Mouse (Mus musculus) lung, embryonic 14.5 days (tissue): ENCODE data around the gene Rimbp2. TPM values are rescaled to one million over a fixed set of nuclear protein-coding genes. Genes with fewer than 3 reads are reported as not detected.

ENCODE experiments used
- ATAC-seq: fragments of 200-750 bp; cut with Nextera tagmentation; 2 replicates; pipeline ENCODE4 v1.8.0; 2017; ENCODE audit warnings: mild to moderate bottlenecking, moderate TSS enrichment, moderate library complexity; ENCODE audit not compliant: insufficient read depth
- DNase-seq: peaks from one replicate; pipeline ENCODE4 v3.0.0-alpha.2; 2015
- H3K27ac ChIP-seq: fragments of 300-500 bp; sonication (generic); 2 replicates; pipeline ENCODE4 v1.5.1; 2014; ENCODE audit warnings: low read depth, mild to moderate bottlenecking, moderate library complexity
- H3K27me3 ChIP-seq: fragments of 300-500 bp; sonication (generic); 2 replicates; pipeline ENCODE4 v1.6.1; 2014; ENCODE audit warnings: low read length, control low read depth; ENCODE audit not compliant: insufficient read depth
- H3K36me3 ChIP-seq: fragments of 300-500 bp; sonication (generic); 2 replicates; pipeline ENCODE4 v1.6.1; 2014; ENCODE audit warnings: control low read depth; ENCODE audit not compliant: insufficient read depth
- H3K4me1 ChIP-seq: fragments of 300-500 bp; sonication (generic); 2 replicates; pipeline ENCODE4 v1.6.1; 2014; ENCODE audit warnings: antibody characterized with exemption, control low read depth; ENCODE audit not compliant: insufficient read depth
- H3K4me2 ChIP-seq: fragments of 300-500 bp; sonication (generic); 2 replicates; pipeline ENCODE4 v1.6.1; 2014; ENCODE audit warnings: mild to moderate bottlenecking
- H3K4me3 ChIP-seq: fragments of 300-500 bp; sonication (generic); 2 replicates; pipeline ENCODE4 v1.5.1; 2014; ENCODE audit warnings: low read depth, low read length
- H3K9ac ChIP-seq: fragments of 300-500 bp; sonication (generic); 2 replicates; pipeline ENCODE4 v1.6.1; 2014
- H3K9me3 ChIP-seq: fragments of 300-500 bp; sonication (generic); 2 replicates; pipeline ENCODE4 v1.6.1; 2016; ENCODE audit warnings: low read depth, low read length, control low read depth
- CTCF ChIP-seq: IDR thresholded peaks from 2 replicates; pipeline ENCODE4 v1.5.1; 2016; ENCODE audit warnings: antibody characterized with exemption, low read depth
- WGBS: fragments of 180-500 bp; shearing (Covaris S2); extraction: QIAGEN DNeasy Blood & Tissue Kit; methylation state at CpG from one replicate; pipeline ENCODE4 v1.1.7; 2014; 5-methylcytosine and 5-hydroxymethylcytosine counted together
- polyA plus RNA-seq: library from polyadenylated mRNA; unstranded; fragments of >200 nt; fragmentation: Nextera tagmentation; extraction: Ambion mirVana; gene quantifications from 2 replicates; pipeline ENCODE4 v1.2.1, GENCODE M21; 2014

Rimbp2 gene
- polyA plus RNA-seq, 1 experiment from 2014 or later, result not detected

- no peak overlapping the region for H3K4me2 ChIP-seq
- no peak overlapping the region for H3K27ac ChIP-seq
- DNase-seq (peak; percentile 11), ATAC-seq (no peak)
- no peaks in the 10 kb centered on the region for H3K36me3 ChIP-seq
- 64% methylated on average over 9 of the region's 9 CpGs for WGBS
- no peaks in the 10 kb centered on the region for H3K9me3 ChIP-seq
- H3K9ac ChIP-seq, result no peak overlapping the region
- no peak; the same call in 1 of the 2 replicates for TF ChIP-seq CTCF
- H3K4me3 ChIP-seq, result no peak overlapping the region
- H3K4me1 ChIP-seq, result no peaks in the 10 kb centered on the region
- no peaks in the 10 kb centered on the region for H3K27me3 ChIP-seq
Measured at GRCm38 (mm10) chr5:128808547-128809182, 144.6 kb downstream of the Rimbp2 start.

- no peak overlapping the region for H3K27ac ChIP-seq
- H3K4me1 ChIP-seq, result no peaks in the 10 kb centered on the region
- H3K9me3 ChIP-seq, result no peaks in the 10 kb centered on the region
- DNase-seq (no peak), ATAC-seq (no peak)
- H3K9ac ChIP-seq, result no peak overlapping the region
- H3K4me3 ChIP-seq, result no peak overlapping the region
- no peak for TF ChIP-seq CTCF
- no peaks in the 10 kb centered on the region for H3K27me3 ChIP-seq
- H3K36me3 ChIP-seq, result no peaks in the 10 kb centered on the region
- H3K4me2 ChIP-seq, result no peak overlapping the region
- WGBS, result 75% methylated on average over 9 of the region's 9 CpGs
Measured at GRCm38 (mm10) chr5:128807408-128807807, 145.9 kb downstream of the Rimbp2 start.

GRCm38 (mm10) chr5:128806296-128806998, 146.8 kb downstream of the Rimbp2 start:
- H3K9me3 ChIP-seq, result no peaks in the 10 kb centered on the region
- DNase-seq (no peak), ATAC-seq (no peak)
- no peak for TF ChIP-seq CTCF
- no peaks in the 10 kb centered on the region for H3K4me1 ChIP-seq
- no peak overlapping the region for H3K27ac ChIP-seq
- WGBS, result 84% methylated on average over 13 of the region's 13 CpGs
- H3K27me3 ChIP-seq, result no peaks in the 10 kb centered on the region
- no peak overlapping the region for H3K4me2 ChIP-seq
- H3K9ac ChIP-seq, result no peak overlapping the region
- no peak overlapping the region for H3K4me3 ChIP-seq
- H3K36me3 ChIP-seq, result no peaks in the 10 kb centered on the region

- Histone ChIP-seq H3K9me3 (no peaks in the 10 kb centered on the region), H3K27me3 (no peaks in the 10 kb centered on the region), H3K4me2 (no peak overlapping the region), H3K36me3 (no peaks in the 10 kb centered on the region), H3K4me1 (no peaks in the 10 kb centered on the region), H3K27ac (no peak overlapping the region), H3K9ac (no peak overlapping the region), H3K4me3 (no peak overlapping the region)
- DNase-seq, result no peak
- ATAC-seq, result no peak
- TF ChIP-seq CTCF, result no peak
- WGBS, result 72% methylated on average over 2 of the region's 2 CpGs
Measured at GRCm38 (mm10) chr5:128805092-128805491, 148.2 kb downstream of the Rimbp2 start.

- Histone ChIP-seq H3K4me2 (no peak overlapping the region), H3K27ac (no peak overlapping the region), H3K9ac (no peak overlapping the region), H3K27me3 (no peaks in the 10 kb centered on the region), H3K9me3 (no peaks in the 10 kb centered on the region), H3K36me3 (no peaks in the 10 kb centered on the region), H3K4me1 (no peaks in the 10 kb centered on the region), H3K4me3 (no peak overlapping the region)
- TF ChIP-seq CTCF, result no peak
- DNase-seq, result no peak
- no peak for ATAC-seq
- 81% methylated on average over 5 of the region's 5 CpGs for WGBS
Measured at GRCm38 (mm10) chr5:128800592-128800991, 152.7 kb downstream of the Rimbp2 start.

GRCm38 (mm10) chr5:128781621-128782020, 171.7 kb downstream of the Rimbp2 start:
- no peak for TF ChIP-seq CTCF
- H3K4me1 ChIP-seq, result no peaks in the 10 kb centered on the region
- no peak overlapping the region for H3K9ac ChIP-seq
- 68% methylated on average over 22 of the region's 22 CpGs for WGBS
- no peak overlapping the region for H3K4me3 ChIP-seq
- no peaks in the 10 kb centered on the region for H3K27me3 ChIP-seq
- H3K36me3 ChIP-seq, result no peaks in the 10 kb centered on the region
- no peaks in the 10 kb centered on the region for H3K9me3 ChIP-seq
- no peak overlapping the region for H3K4me2 ChIP-seq
- ATAC-seq (no peak), DNase-seq (no peak)
- no peak overlapping the region for H3K27ac ChIP-seq

- TF ChIP-seq CTCF, result 0 out of 2 replicates have a peak, but pooled peaks have one; percentile 26
- Histone ChIP-seq H3K36me3 (no peaks in the 10 kb centered on the region), H3K4me3 (no peak overlapping the region), H3K4me2 (no peak overlapping the region), H3K9me3 (no peaks in the 10 kb centered on the region), H3K27me3 (no peaks in the 10 kb centered on the region), H3K9ac (no peak overlapping the region), H3K4me1 (no peaks in the 10 kb centered on the region), H3K27ac (no peak overlapping the region)
- 61% methylated on average over 2 of the region's 2 CpGs for WGBS
- no peak for DNase-seq
- ATAC-seq, result no peak
Measured at GRCm38 (mm10) chr5:128776386-128776785, 176.9 kb downstream of the Rimbp2 start.
